14 mouse cellular contexts compared by ENCODE assay signal in the genomic region with DNA sequence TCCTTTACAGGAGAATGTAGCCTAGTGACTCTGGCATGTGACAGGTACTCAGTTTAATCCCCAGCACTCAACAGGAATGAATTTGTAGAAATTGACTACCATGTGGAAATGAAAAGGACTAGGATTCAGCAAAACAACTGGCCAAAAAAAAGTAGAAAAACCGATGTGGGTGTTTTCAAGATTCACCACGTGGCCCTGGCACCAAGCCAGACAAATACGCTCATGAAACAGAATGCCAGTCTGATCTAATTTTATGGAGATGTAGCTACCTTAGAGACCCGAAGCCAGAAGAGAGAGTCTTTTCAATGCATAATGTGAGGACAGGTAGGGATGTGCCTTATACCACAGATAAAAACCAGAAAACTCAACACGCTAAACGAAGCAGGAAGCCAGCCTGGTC. TPM values are rescaled to one million over a fixed set of nuclear protein-coding genes. Genes with fewer than 3 reads are reported as not detected.
DNase-seq lines count a peak whose midpoint lies in the region; ATAC-seq and TF ChIP-seq lines count a peak whose summit lies in the region.
"Had no signal": no experiment of that assay in that cellular context is flagged by ENCODE, and none has a peak within 500 bp of the region (broad histone marks: within the 10 kb centered on the region; RNA-seq: fewer than 3 reads in every experiment).

No protein-coding gene starts in this region.

- H3K4me3 ChIP-seq in heart, embryonic 13.5 days = no peak overlapping the region
- H3K4me3 ChIP-seq in midbrain, embryonic 15.5 days = no peak overlapping the region
- H3K4me3 ChIP-seq in midbrain, embryonic 16.5 days (ENCODE audit: low read depth, low read length) = no peak overlapping the region
- peak overlapping the region in 1 of 2 experiments; percentile 38; a peak in 2 of 4 replicates for H3K4me3 ChIP-seq in MEL (ENCODE audit: control insufficient read depth in 1 of 2, insufficient read depth in 1 of 2, low read depth in 2 of 2, low read length in 2 of 2)
- no peak overlapping the region for H3K4me3 ChIP-seq in midbrain, postnatal 0 days (ENCODE audit: low read depth, low read length)
- H3K4me3 ChIP-seq: erythroblast, embryonic 14.5 days; limb, embryonic 13.5 days had no signal

- peak overlapping the region; percentile 8; the same call in 1 of the 2 replicates for H3K4me2 ChIP-seq in heart, embryonic 13.5 days
- no peak overlapping the region for H3K4me2 ChIP-seq in midbrain, embryonic 15.5 days
- H3K4me2 ChIP-seq in midbrain, embryonic 16.5 days (ENCODE audit: low read length) = no peak overlapping the region
- no peak overlapping the region for H3K4me2 ChIP-seq in midbrain, postnatal 0 days (ENCODE audit: low read depth, low read length, poor library complexity, severe bottlenecking)
- H3K4me2 ChIP-seq: limb, embryonic 13.5 days had no signal

- no peak for DNase-seq in heart, adult 11 months
- peak; percentile 58 for DNase-seq in MEL (ENCODE audit: low read depth, low spot score)
- DNase-seq in midbrain, postnatal 0 days (ENCODE audit: low spot score) = peak; percentile 38
- no peak for DNase-seq in ovary, postnatal 14 days (ENCODE audit: low spot score)
- DNase-seq: adrenal gland, adult 2 months; gastrocnemius, postnatal 36 days; heart, postnatal 4 days; kidney, adult 8-10 months had no signal

- H3K9me3 ChIP-seq in heart, embryonic 13.5 days = no peaks in the 10 kb centered on the region
- H3K9me3 ChIP-seq in midbrain, embryonic 15.5 days = no peaks in the 10 kb centered on the region
- no peaks in the 10 kb centered on the region for H3K9me3 ChIP-seq in midbrain, embryonic 16.5 days (replicated peaks; ENCODE audit: control insufficient read depth, low read length, poor library complexity, severe bottlenecking)
- no peaks in the 10 kb centered on the region for H3K9me3 ChIP-seq in MEL (replicated peaks; ENCODE audit: insufficient read depth, low read length)
- H3K9me3 ChIP-seq in midbrain, postnatal 0 days (ENCODE audit: low read length) = no peaks in the 10 kb centered on the region
- H3K9me3 ChIP-seq: limb, embryonic 13.5 days had no signal

- no peak for TF ChIP-seq RAD21 in MEL (IDR thresholded peaks at IDR 0.05; ENCODE audit: low read depth, low read length)

- H3K79me2 ChIP-seq in MEL (ENCODE audit: control insufficient read depth, insufficient read depth, low read length, poor library complexity) = no peaks in the 10 kb centered on the region

- TF ChIP-seq CTCF in MEL (IDR thresholded peaks at IDR 0.05 in 2 of 3, conservative IDR thresholded peaks at IDR 0.05 in 1 of 3; ENCODE audit: control insufficient read depth in 1 of 3, insufficient read depth in 1 of 3, low read depth in 2 of 3, low read length in 3 of 3, poor library complexity in 1 of 3, severe bottlenecking in 1 of 3) = no peak
- TF ChIP-seq CTCF in midbrain, postnatal 0 days (IDR thresholded peaks at IDR 0.05) = no peak

- no peak overlapping the region for H3K27ac ChIP-seq in heart, embryonic 13.5 days (replicated peaks)
- peak overlapping the region; percentile 16; the same call in 1 of the 2 replicates for H3K27ac ChIP-seq in midbrain, embryonic 15.5 days
- H3K27ac ChIP-seq in midbrain, embryonic 16.5 days (ENCODE audit: low read length) = no peak overlapping the region
- no peak overlapping the region for H3K27ac ChIP-seq in MEL (ENCODE audit: control insufficient read depth, low read depth, low read length)
- no peak overlapping the region for H3K27ac ChIP-seq in midbrain, postnatal 0 days (ENCODE audit: low read depth, low read length)
- H3K27ac ChIP-seq: limb, embryonic 13.5 days had no signal

- no peak for TF ChIP-seq EP300 in MEL (IDR thresholded peaks at IDR 0.05; ENCODE audit: low read depth in 1 of 2, low read length in 2 of 2)

- ATAC-seq in heart, embryonic 13.5 days (ENCODE audit: extremely low read depth, insufficient number of reproducible peaks, low FRiP score, low TSS enrichment) = no peak
- ATAC-seq in midbrain, embryonic 15.5 days (replicated peaks) = no peak
- no peak for ATAC-seq in midbrain, embryonic 16.5 days
- ATAC-seq in midbrain, postnatal 0 days (ENCODE audit: low FRiP score) = no peak
- ATAC-seq in granulocyte monocyte progenitor cell, adult 5-6 weeks (replicated peaks; ENCODE audit: poor library complexity, severe bottlenecking) = no peak

- no peaks in the 10 kb centered on the region for H3K27me3 ChIP-seq in heart, embryonic 13.5 days (replicated peaks)
- no peaks in the 10 kb centered on the region for H3K27me3 ChIP-seq in midbrain, embryonic 15.5 days (replicated peaks)
- H3K27me3 ChIP-seq in midbrain, embryonic 16.5 days (ENCODE audit: control insufficient read depth, insufficient read depth, low read depth, low read length) = no peaks in the 10 kb centered on the region
- H3K27me3 ChIP-seq in MEL (ENCODE audit: control insufficient read depth in 1 of 2, insufficient read depth in 2 of 2, low read length in 2 of 2) = no peaks in the 10 kb centered on the region
- no peaks in the 10 kb centered on the region for H3K27me3 ChIP-seq in midbrain, postnatal 0 days (ENCODE audit: insufficient read depth, low read length)
- H3K27me3 ChIP-seq: limb, embryonic 13.5 days had no signal

- no peak for TF ChIP-seq POLR2A in MEL (IDR thresholded peaks at IDR 0.05; ENCODE audit: control insufficient read depth in 1 of 2, insufficient read depth in 1 of 2, low read depth in 1 of 2, low read length in 2 of 2, poor library complexity in 1 of 2)

- 44% methylated on average over 6 of the region's 6 CpGs for WGBS in heart, embryonic 13.5 days
- 75% methylated on average over 6 of the region's 6 CpGs for WGBS in midbrain, embryonic 15.5 days
- WGBS in midbrain, embryonic 16.5 days = 62% methylated on average over 6 of the region's 6 CpGs
- 50% methylated on average over 6 of the region's 6 CpGs for WGBS in midbrain, postnatal 0 days

- no peak overlapping the region for H3K9ac ChIP-seq in heart, embryonic 13.5 days
- no peak overlapping the region for H3K9ac ChIP-seq in midbrain, embryonic 15.5 days
- H3K9ac ChIP-seq in midbrain, embryonic 16.5 days (ENCODE audit: low read depth, low read length) = no peak overlapping the region
- peak overlapping the region; percentile 42 for H3K9ac ChIP-seq in MEL (ENCODE audit: control insufficient read depth, low read depth, low read length, poor library complexity, severe bottlenecking)
- no peak overlapping the region for H3K9ac ChIP-seq in midbrain, postnatal 0 days (replicated peaks; ENCODE audit: low read length, poor library complexity, severe bottlenecking)
- H3K9ac ChIP-seq: limb, embryonic 13.5 days had no signal

- no peaks in the 10 kb centered on the region for H3K36me3 ChIP-seq in heart, embryonic 13.5 days
- H3K36me3 ChIP-seq in midbrain, embryonic 15.5 days (replicated peaks) = no peaks in the 10 kb centered on the region
- H3K36me3 ChIP-seq in midbrain, embryonic 16.5 days (ENCODE audit: control insufficient read depth, insufficient read depth, low read length) = no peaks in the 10 kb centered on the region
- H3K36me3 ChIP-seq in MEL (ENCODE audit: control insufficient read depth in 1 of 2, insufficient read depth in 2 of 2, low read length in 2 of 2) = peaks cover 0 to 24% of the 10 kb centered on the region in 2 experiments; a peak in 2 of 4 replicates
- H3K36me3 ChIP-seq in midbrain, postnatal 0 days (ENCODE audit: insufficient read depth, low read length) = no peaks in the 10 kb centered on the region
- H3K36me3 ChIP-seq: limb, embryonic 13.5 days had no signal

- peaks cover 58% of the 10 kb centered on the region for H3K4me1 ChIP-seq in heart, embryonic 13.5 days
- H3K4me1 ChIP-seq in midbrain, embryonic 15.5 days = peaks cover 18% of the 10 kb centered on the region
- H3K4me1 ChIP-seq in midbrain, embryonic 16.5 days (ENCODE audit: control insufficient read depth, insufficient read depth, low read length) = peaks cover 6% of the 10 kb centered on the region; the same call in 1 of the 2 replicates
- peaks cover 4 to 21% of the 10 kb centered on the region in 2 experiments; a peak in 3 of 4 replicates for H3K4me1 ChIP-seq in MEL (ENCODE audit: control insufficient read depth in 1 of 2, insufficient read depth in 2 of 2, low read length in 2 of 2)
- no peaks in the 10 kb centered on the region; the same call in 1 of the 2 replicates for H3K4me1 ChIP-seq in midbrain, postnatal 0 days (ENCODE audit: insufficient read depth, low read length)

TF ChIP-seq in MEL, 35 proteins besides CTCF, POLR2A, EP300 and RAD21:
- TF ChIP-seq USF2 (IDR thresholded peaks at IDR 0.05; ENCODE audit: borderline replicate concordance in 1 of 2, insufficient read depth in 1 of 2, low read depth in 1 of 2, low read length in 2 of 2) = 0 out of 4 replicates have a peak, but pooled peaks of 1 of the 2 experiments have one; percentile 35
- TF ChIP-seq MAX (IDR thresholded peaks at IDR 0.05; ENCODE audit: low read length) = peak; percentile 81
- peak; percentile 78 for TF ChIP-seq USF1 (IDR thresholded peaks at IDR 0.05; ENCODE audit: low read depth, low read length)
- TF ChIP-seq SIN3A (IDR thresholded peaks at IDR 0.05; ENCODE audit: low read length) = peak; percentile 67
- no peak for TF ChIP-seq POLR2AphosphoS5 (IDR thresholded peaks at IDR 0.05; ENCODE audit: borderline replicate concordance, low read depth, low read length)
- TF ChIP-seq UBTF (IDR thresholded peaks at IDR 0.05; ENCODE audit: borderline replicate concordance, insufficient read depth, low read depth, low read length) = no peak
- TF ChIP-seq MXI1 (IDR thresholded peaks at IDR 0.05; ENCODE audit: low read depth, low read length) = peak; percentile 89
- TF ChIP-seq BHLHE40 (IDR thresholded peaks at IDR 0.05; ENCODE audit: borderline replicate concordance, low read depth, low read length) = no peak

RNA-seq across cellular contexts. Expression of gene Auh, which starts 54.4 kb away (rescaled TPM):
- polyA plus RNA-seq in heart, embryonic 13.5 days (2015; fragmentation: Nextera tagmentation; extraction: Ambion mirVana) = 49.1 and 57.4 TPM in 2 replicates
- 59.2 and 61.5 TPM in 2 replicates for polyA plus RNA-seq in midbrain, embryonic 15.5 days (2015; fragmentation: Nextera tagmentation; extraction: Ambion mirVana)
- 59.6 and 60.2 TPM in 2 replicates for polyA plus RNA-seq in midbrain, embryonic 16.5 days (2015; fragmentation: Nextera tagmentation; extraction: Ambion mirVana)
- total RNA-seq in MEL (2012; rRNA removed) = 14.7 TPM in 2 replicates
- polyA plus RNA-seq in MEL (2012; ENCODE audit: insufficient read depth in 1 of 2, insufficient read length in 2 of 2, low read depth in 1 of 2, low replicate concordance in 2 of 2, missing spikeins in 1 of 2) = 10 to 100 TPM in 1 of 2 experiments, not detected in 1; 19.5 TPM
- 33.7 and 53.9 TPM in 2 replicates for total RNA-seq in midbrain, postnatal 0 days (2014; rRNA removed)
- polyA plus RNA-seq in midbrain, postnatal 0 days (2015; fragmentation: Nextera tagmentation; extraction: Ambion mirVana) = 55.9 and 59.6 TPM in 2 replicates
- total RNA-seq in granulocyte monocyte progenitor cell, adult 5-6 weeks (2014; fragmentation: Nextera tagmentation) = 29.2 and 35.9 TPM in 2 replicates
- 34.6 and 37.1 TPM in 2 replicates for total RNA-seq in granulocyte monocyte progenitor cell, adult 5-6 weeks (2017)

Comparison
In these comparisons a context has a peak if more than half of its experiments do, and no peak if none do; other contexts are left out.
1. DNase-seq: peak in MEL (single experiment) and midbrain, postnatal 0 days (single experiment); none in heart, adult 11 months (single experiment) and ovary, postnatal 14 days (single experiment).